Mouse (Mus musculus) myocyte (in vitro differentiated cells): Measurements from ENCODE around the gene Slc13a3. TPM values are rescaled to one million over a fixed set of nuclear protein-coding genes. Genes with fewer than 3 reads are reported as not detected.
A peak's percentile ranks its signal among the peaks of the same experiment; 100 is the strongest.

Experiments used
- H3K27me3 ChIP-seq: one replicate; pipeline ENCODE4 v1.6.1; 2011; ENCODE audit not compliant: control insufficient read depth, insufficient read depth, insufficient read length
- H3K36me3 ChIP-seq: one replicate; pipeline ENCODE4 v1.6.1; 2011; ENCODE audit not compliant: control insufficient read depth, insufficient read depth
- H3K4me2 ChIP-seq: one replicate; pipeline ENCODE4 v1.6.1; 2011; ENCODE audit warnings: low read depth, control low read depth
- H3K4me3 ChIP-seq: one replicate; pipeline ENCODE4 v1.5.1; 2011; ENCODE audit warnings: mild to moderate bottlenecking, control low read depth, moderate library complexity
- H3K79me2 ChIP-seq: one replicate; pipeline ENCODE4 v1.6.1; 2011; ENCODE audit not compliant: control insufficient read depth, insufficient read depth
- H3ac ChIP-seq: one replicate; pipeline ENCODE4 v1.6.1; 2011; ENCODE audit not compliant: control insufficient read depth, insufficient read length
- CEBPB ChIP-seq: IDR thresholded peaks from 2 replicates; pipeline ENCODE4 v1.6.1; 2011; ENCODE audit warnings: mild to moderate bottlenecking, moderate library complexity; ENCODE audit not compliant: poor library complexity, insufficient read depth, severe bottlenecking
- E2F4 ChIP-seq: IDR thresholded peaks from one replicate; pipeline ENCODE4 v1.6.1; 2011; ENCODE audit warnings: mild to moderate bottlenecking, control low read depth, moderate library complexity; ENCODE audit not compliant: insufficient read depth
- MAX ChIP-seq: IDR thresholded peaks from one replicate; pipeline ENCODE4 v1.6.1; 2011; ENCODE audit warnings: low read depth, mild to moderate bottlenecking, control low read depth
- MYOD1 ChIP-seq, 3 experiments: IDR thresholded peaks; one replicate each; pipeline ENCODE4 v1.6.1; 2011; ENCODE audit warnings: control low read depth in 2 of 3, low read depth in 2 of 3, mild to moderate bottlenecking in 2 of 3, moderate library complexity in 1 of 3; ENCODE audit not compliant: insufficient read length in 2 of 3, control insufficient read depth in 1 of 3
- MYOG ChIP-seq, 3 experiments: IDR thresholded peaks; one replicate each; pipeline ENCODE4 v1.6.1; 2011; ENCODE audit warnings: control low read depth in 2 of 3, low read depth in 2 of 3, mild to moderate bottlenecking in 2 of 3; ENCODE audit not compliant: insufficient read length in 2 of 3, control insufficient read depth in 1 of 3, insufficient read depth in 1 of 3
- POLR2A ChIP-seq: IDR thresholded peaks from one replicate; pipeline ENCODE4 v1.6.1; 2011; ENCODE audit warnings: low read depth, mild to moderate bottlenecking, control low read depth, moderate library complexity; ENCODE audit not compliant: insufficient read length
- POLR2AphosphoS2 ChIP-seq: IDR thresholded peaks from one replicate; pipeline ENCODE4 v1.6.1; 2011; ENCODE audit warnings: low read depth, control low read depth; ENCODE audit not compliant: insufficient read length
- REST ChIP-seq: IDR thresholded peaks from one replicate; pipeline ENCODE4 v1.6.1; 2011; ENCODE audit warnings: mild to moderate bottlenecking, control low read depth, moderate library complexity; ENCODE audit not compliant: insufficient read depth, insufficient read length
- SRF ChIP-seq: IDR thresholded peaks from one replicate; pipeline ENCODE4 v1.6.1; 2011; ENCODE audit warnings: low read depth; ENCODE audit not compliant: control insufficient read depth, insufficient read length
- TCF12 ChIP-seq: IDR thresholded peaks from one replicate; pipeline ENCODE4 v1.6.1; 2011; ENCODE audit warnings: mild to moderate bottlenecking, control low read depth; ENCODE audit not compliant: poor library complexity, insufficient read depth, severe bottlenecking
- TCF3 ChIP-seq: IDR thresholded peaks from one replicate; pipeline ENCODE4 v1.6.1; 2011; ENCODE audit warnings: low read depth, control low read depth; ENCODE audit not compliant: insufficient read length
- USF1 ChIP-seq: IDR thresholded peaks from one replicate; pipeline ENCODE4 v1.6.1; 2011; ENCODE audit warnings: low read depth, mild to moderate bottlenecking, control low read depth, moderate library complexity
- polyA plus RNA-seq: library from polyadenylated mRNA; unstranded; fragments of >200 nt; fragmentation: generic; extraction: Trizol; gene quantifications from one replicate; pipeline ENCODE4 v1.2.1, GENCODE M21; 2012; ENCODE audit warnings: missing spikeins

The Slc13a3 gene
- polyA plus RNA-seq, 1 experiment = 0.04 TPM

GRCm38 (mm10) chr2:165420195-165420594 is 52.8 kb downstream of the Slc13a3 start:
- H3K79me2 ChIP-seq = no peaks in the 10 kb centered on the region
- H3K4me2 ChIP-seq = peak overlapping the region; percentile 12
- no peak for TF ChIP-seq REST
- no peak for TF ChIP-seq MYOD1 (IDR thresholded peaks at IDR 0.05; ENCODE audit: control insufficient read depth in 1 of 3, insufficient read length in 2 of 3, low read depth in 2 of 3)
- H3ac ChIP-seq = no peak overlapping the region
- no peaks in the 10 kb centered on the region for H3K36me3 ChIP-seq
- no peak overlapping the region for H3K4me3 ChIP-seq
- peaks cover 19% of the 10 kb centered on the region for H3K27me3 ChIP-seq

- no peak overlapping the region for H3ac ChIP-seq
- H3K27me3 ChIP-seq = peaks cover 23% of the 10 kb centered on the region
- no peak overlapping the region for H3K4me3 ChIP-seq
- H3K36me3 ChIP-seq = no peaks in the 10 kb centered on the region
- H3K4me2 ChIP-seq = peak overlapping the region; percentile 6
- TF ChIP-seq MYOG (IDR thresholded peaks at IDR 0.05; ENCODE audit: control insufficient read depth in 1 of 3, insufficient read depth in 1 of 3, insufficient read length in 2 of 3, low read depth in 2 of 3) (peak in 2 of 3 experiments; percentile 39 to 43), MYOD1 (IDR thresholded peaks at IDR 0.05; ENCODE audit: control insufficient read depth in 1 of 3, insufficient read length in 2 of 3, low read depth in 2 of 3) (peak in 2 of 3 experiments; percentile 34 to 50), TCF3 (no peak), CEBPB (no peak), SRF (no peak), REST (no peak), E2F4 (no peak), MAX (no peak), POLR2A (no peak), TCF12 (no peak), USF1 (no peak), POLR2AphosphoS2 (no peak)
- no peaks in the 10 kb centered on the region for H3K79me2 ChIP-seq
Measured at GRCm38 (mm10) chr2:165419670-165420111, 53.3 kb downstream of the Slc13a3 start.

- H3ac ChIP-seq = no peak overlapping the region
- H3K36me3 ChIP-seq = no peaks in the 10 kb centered on the region
- H3K79me2 ChIP-seq = no peaks in the 10 kb centered on the region
- no peak for TF ChIP-seq CEBPB
- TF ChIP-seq POLR2AphosphoS2 = no peak
- no peak for TF ChIP-seq MYOG (IDR thresholded peaks at IDR 0.05; ENCODE audit: control insufficient read depth in 1 of 3, insufficient read depth in 1 of 3, insufficient read length in 2 of 3, low read depth in 2 of 3)
- no peak for TF ChIP-seq MAX
- no peak for TF ChIP-seq POLR2A
- TF ChIP-seq TCF3 = no peak
- TF ChIP-seq MYOD1 (IDR thresholded peaks at IDR 0.05; ENCODE audit: control insufficient read depth in 1 of 3, insufficient read length in 2 of 3, low read depth in 2 of 3) = no peak
- no peak for TF ChIP-seq SRF
- no peak for TF ChIP-seq E2F4
- TF ChIP-seq TCF12 = no peak
- TF ChIP-seq USF1 = no peak
- no peak for TF ChIP-seq REST
- H3K27me3 ChIP-seq = peaks cover 28% of the 10 kb centered on the region
- no peak overlapping the region for H3K4me3 ChIP-seq
- H3K4me2 ChIP-seq = no peak overlapping the region
Measured at GRCm38 (mm10) chr2:165418577-165418976, 54.5 kb downstream of the Slc13a3 start.

- Histone ChIP-seq H3K36me3 (no peaks in the 10 kb centered on the region), H3ac (no peak overlapping the region), H3K79me2 (no peaks in the 10 kb centered on the region), H3K4me2 (no peak overlapping the region), H3K27me3 (peaks cover 28% of the 10 kb centered on the region), H3K4me3 (no peak overlapping the region)
- TF ChIP-seq SRF (no peak), MYOD1 (IDR thresholded peaks at IDR 0.05; ENCODE audit: control insufficient read depth in 1 of 3, insufficient read length in 2 of 3, low read depth in 2 of 3) (no peak), E2F4 (no peak), TCF3 (no peak), USF1 (no peak)
Measured at GRCm38 (mm10) chr2:165417291-165417690, 55.7 kb downstream of the Slc13a3 start.

- H3K27me3 ChIP-seq = peaks cover 28% of the 10 kb centered on the region
- no peak overlapping the region for H3ac ChIP-seq
- no peaks in the 10 kb centered on the region for H3K36me3 ChIP-seq
- no peak overlapping the region for H3K4me3 ChIP-seq
- no peaks in the 10 kb centered on the region for H3K79me2 ChIP-seq
- no peak for TF ChIP-seq TCF12
- TF ChIP-seq E2F4 = no peak
- no peak for TF ChIP-seq SRF
- TF ChIP-seq TCF3 = no peak
- no peak for TF ChIP-seq CEBPB
- TF ChIP-seq MYOD1 (IDR thresholded peaks at IDR 0.05; ENCODE audit: control insufficient read depth in 1 of 3, insufficient read length in 2 of 3, low read depth in 2 of 3) = no peak
- TF ChIP-seq POLR2A = no peak
- no peak for TF ChIP-seq REST
- TF ChIP-seq MAX = no peak
- no peak overlapping the region for H3K4me2 ChIP-seq
Measured at GRCm38 (mm10) chr2:165415795-165416194, 57.2 kb downstream of the Slc13a3 start.
